Mouse (Mus musculus) liver, embryonic 14.5 days (tissue): ENCODE results near the gene Prkar1a.

Source experiments
- CTCF ChIP-seq: IDR thresholded peaks from 2 replicates; pipeline ENCODE4 v1.5.1; 2016; ENCODE audit warnings: antibody characterized with exemption, low read depth, control low read depth
- EP300 ChIP-seq: IDR thresholded peaks from 2 replicates; pipeline ENCODE4 v1.6.1; 2016; ENCODE audit warnings: antibody characterized with exemption, low read depth

DNA sequence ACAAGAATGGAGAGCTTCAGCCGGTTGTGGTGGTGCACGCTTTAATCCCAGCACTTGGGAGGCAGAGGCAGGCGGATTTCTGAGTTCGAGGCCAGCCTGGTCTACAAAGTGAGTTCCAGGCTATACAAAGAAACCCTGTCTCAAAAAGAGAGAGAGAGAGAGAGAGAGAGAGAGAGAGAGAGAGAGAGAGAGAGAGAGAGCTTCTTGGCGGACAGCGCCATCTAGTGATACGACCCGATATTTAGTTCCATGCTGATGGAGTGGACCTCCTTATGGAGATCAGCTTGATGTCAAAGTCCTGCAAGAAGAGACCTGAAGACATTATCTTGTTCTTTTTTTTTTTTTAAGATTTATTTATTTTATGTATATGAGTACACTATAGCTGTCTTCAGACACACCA, 30.1 kb upstream of the Prkar1a start:
- TF ChIP-seq EP300 (0 out of 2 replicates have a peak, but pooled peaks have one; percentile 11), CTCF (peak; percentile 87)
